Mouse (Mus musculus) liver, postnatal 0 days (tissue): ENCODE data around the gene Golga3. TPM values are rescaled to one million over a fixed set of nuclear protein-coding genes. Genes with fewer than 3 reads are reported as not detected.
A peak's percentile ranks its signal among the peaks of the same experiment; 100 is the strongest.

Source experiments
- ATAC-seq: fragments of 200-750 bp; cut with Nextera tagmentation; 2 replicates; pipeline ENCODE4 v1.8.0; 2017; ENCODE audit warnings: mild to moderate bottlenecking, moderate library complexity
- DNase-seq: peaks from one replicate; pipeline ENCODE4 v3.0.0-alpha.2; 2016
- H3K27ac ChIP-seq: fragments of 300-500 bp; sonication (generic); 2 replicates; pipeline ENCODE4 v1.5.1; 2014; ENCODE audit warnings: antibody characterized with exemption, moderate library complexity, mild to moderate bottlenecking, low read depth
- H3K27me3 ChIP-seq: fragments of 300-500 bp; sonication (generic); 2 replicates; pipeline ENCODE4 v1.6.1; 2014; ENCODE audit warnings: low read length, control low read depth, mixed read lengths; ENCODE audit not compliant: insufficient read depth
- H3K36me3 ChIP-seq: fragments of 300-500 bp; sonication (generic); replicated peaks from 2 replicates; pipeline ENCODE4 v1.6.1; 2014; ENCODE audit warnings: mild to moderate bottlenecking, control low read depth, low read length, moderate library complexity, mixed read lengths; ENCODE audit not compliant: insufficient read depth
- H3K4me1 ChIP-seq: fragments of 300-500 bp; sonication (generic); 2 replicates; pipeline ENCODE4 v1.6.1; 2014; ENCODE audit warnings: antibody characterized with exemption, mild to moderate bottlenecking, control low read depth; ENCODE audit not compliant: insufficient read depth
- H3K4me2 ChIP-seq: fragments of 300-500 bp; sonication (generic); 2 replicates; pipeline ENCODE4 v1.6.1; 2014; ENCODE audit warnings: low read depth, mild to moderate bottlenecking, low read length, moderate library complexity, mixed read lengths
- H3K4me3 ChIP-seq: fragments of 300-500 bp; sonication (generic); 2 replicates; pipeline ENCODE4 v1.5.1; 2014; ENCODE audit warnings: low read depth, low read length
- H3K9ac ChIP-seq: fragments of 300-500 bp; sonication (generic); replicated peaks from 2 replicates; pipeline ENCODE4 v1.6.1; 2014; ENCODE audit warnings: mild to moderate bottlenecking, moderate library complexity
- H3K9me3 ChIP-seq: fragments of 300-500 bp; sonication (generic); 2 replicates; pipeline ENCODE4 v1.6.1; 2016; ENCODE audit warnings: mild to moderate bottlenecking, control low read depth, low read length, mixed read lengths
- CTCF ChIP-seq: sonication (generic); IDR thresholded peaks from 2 replicates; pipeline ENCODE4 v1.5.1; 2016; ENCODE audit warnings: antibody characterized with exemption, low read depth
- EP300 ChIP-seq: IDR thresholded peaks from 2 replicates; pipeline ENCODE4 v1.6.1; 2016; ENCODE audit warnings: antibody characterized with exemption, low read depth, mild to moderate bottlenecking
- WGBS: fragments of 180-500 bp; shearing (Covaris S2); extraction: QIAGEN DNeasy Blood & Tissue Kit; methylation state at CpG from one replicate; pipeline ENCODE4 v1.1.7; 2014; ENCODE audit not compliant: insufficient replicate concordance; 5-methylcytosine and 5-hydroxymethylcytosine counted together
- polyA plus RNA-seq: library from polyadenylated mRNA; unstranded; fragments of >200 nt; fragmentation: Nextera tagmentation; extraction: Ambion mirVana; gene quantifications from 2 replicates; pipeline ENCODE4 v1.2.1, GENCODE M21; 2015

The Golga3 gene
- polyA plus RNA-seq, 1 experiment from 2014 or later, result 4.1 TPM

DNA sequence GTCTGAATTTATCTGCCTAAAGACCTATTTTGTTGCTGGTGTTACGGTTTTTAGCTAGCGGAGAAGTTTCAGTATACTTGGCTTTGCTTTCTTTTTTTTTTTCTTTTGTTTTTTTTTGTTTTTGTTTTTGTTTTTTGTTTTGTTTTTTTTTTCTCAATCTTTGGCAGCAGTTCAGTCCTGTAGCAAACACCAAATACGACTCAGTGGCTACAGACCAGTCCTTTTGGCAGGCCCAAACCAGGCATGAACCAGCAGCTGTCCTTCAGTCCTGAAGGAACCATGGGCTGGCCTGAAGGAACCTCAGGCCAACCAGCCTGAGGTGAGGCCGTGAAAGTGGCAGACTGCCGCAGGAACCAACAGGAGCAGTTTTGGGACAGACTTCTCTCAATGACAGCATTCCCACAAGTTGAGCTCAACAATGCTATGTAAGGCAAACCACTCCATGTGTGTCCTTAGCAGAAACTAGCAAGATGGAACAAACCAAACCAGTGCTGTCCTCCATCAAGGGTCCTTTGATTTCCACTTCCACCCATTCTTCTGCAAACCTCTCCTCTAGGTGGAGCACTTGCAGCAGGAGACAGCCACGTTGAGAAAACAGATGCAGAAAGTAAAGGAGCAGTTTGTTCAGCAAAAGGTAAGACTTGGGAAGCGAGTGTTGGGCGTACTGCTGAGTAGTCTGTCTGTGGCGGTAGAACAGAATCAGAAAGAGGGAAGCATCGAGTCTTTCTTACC, 26.8 kb downstream of the Golga3 start:
- no peaks in the 10 kb centered on the region for H3K4me1 ChIP-seq
- DNase-seq (no peak), ATAC-seq (no peak)
- H3K36me3 ChIP-seq, result peaks cover 75% of the 10 kb centered on the region
- no peak overlapping the region for H3K4me2 ChIP-seq
- no peak overlapping the region for H3K4me3 ChIP-seq
- no peak overlapping the region for H3K9ac ChIP-seq
- H3K9me3 ChIP-seq, result no peaks in the 10 kb centered on the region
- 82% methylated on average over 10 of the region's 10 CpGs for WGBS
- TF ChIP-seq CTCF (peak; percentile 60), EP300 (no peak)
- H3K27ac ChIP-seq, result no peak overlapping the region
- no peaks in the 10 kb centered on the region for H3K27me3 ChIP-seq

DNA sequence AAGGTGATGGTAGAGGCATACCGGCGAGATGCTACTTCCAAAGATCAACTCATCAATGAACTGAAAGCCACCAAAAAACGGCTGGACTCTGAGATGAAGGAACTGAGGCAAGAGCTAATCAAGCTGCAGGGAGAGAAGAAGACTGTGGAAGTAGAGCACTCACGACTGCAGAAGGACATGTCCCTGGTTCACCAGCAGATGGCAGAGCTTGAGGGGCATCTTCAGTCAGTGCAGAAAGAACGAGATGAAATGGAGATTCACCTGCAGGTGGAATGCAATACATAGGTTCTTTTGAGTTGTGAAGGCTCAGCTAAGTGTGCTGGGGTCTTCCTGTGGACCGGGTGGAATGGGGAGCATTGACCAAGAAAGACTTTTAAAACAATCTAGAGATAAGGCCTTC, 28.3 kb downstream of the Golga3 start:
- Histone ChIP-seq H3K4me3 (no peak overlapping the region), H3K9me3 (no peaks in the 10 kb centered on the region), H3K36me3 (peaks cover 88% of the 10 kb centered on the region), H3K9ac (no peak overlapping the region), H3K27ac (no peak overlapping the region), H3K27me3 (no peaks in the 10 kb centered on the region), H3K4me1 (no peaks in the 10 kb centered on the region), H3K4me2 (no peak overlapping the region)
- no peak for DNase-seq
- 68% methylated on average over 6 of the region's 6 CpGs for WGBS
- TF ChIP-seq CTCF (peak; percentile 65), EP300 (no peak)
- ATAC-seq, result no peak

DNA sequence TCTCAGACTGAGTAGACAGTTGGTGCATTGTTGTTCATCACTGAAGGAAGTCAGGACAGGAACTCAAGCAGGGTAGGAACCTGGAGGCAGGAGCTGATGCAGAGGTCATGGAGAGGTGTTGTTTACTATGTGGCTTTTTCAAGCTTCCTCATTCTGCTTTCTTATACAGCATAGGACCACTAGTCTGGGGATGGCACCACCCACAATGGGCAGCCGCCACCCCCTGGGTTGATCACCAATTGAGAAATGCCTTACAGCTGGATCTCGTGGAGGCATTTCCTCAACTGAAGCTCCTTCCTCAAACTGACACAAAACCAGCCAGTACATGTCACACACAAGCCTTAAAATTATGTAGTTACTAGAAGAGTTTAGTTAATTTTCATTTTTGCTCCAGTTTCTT, 34.8 kb downstream of the Golga3 start:
- peak; percentile 40; the same call in 1 of the 2 replicates for ATAC-seq
- WGBS, result 65% methylated on average over 2 of the region's 2 CpGs
- Histone ChIP-seq H3K4me2 (no peak overlapping the region), H3K27me3 (no peaks in the 10 kb centered on the region), H3K27ac (no peak overlapping the region), H3K9ac (no peak overlapping the region), H3K36me3 (peaks cover 86% of the 10 kb centered on the region), H3K9me3 (no peaks in the 10 kb centered on the region), H3K4me1 (no peaks in the 10 kb centered on the region), H3K4me3 (no peak overlapping the region)
- TF ChIP-seq EP300 (no peak), CTCF (no peak)
- peak; percentile 22 for DNase-seq

DNA sequence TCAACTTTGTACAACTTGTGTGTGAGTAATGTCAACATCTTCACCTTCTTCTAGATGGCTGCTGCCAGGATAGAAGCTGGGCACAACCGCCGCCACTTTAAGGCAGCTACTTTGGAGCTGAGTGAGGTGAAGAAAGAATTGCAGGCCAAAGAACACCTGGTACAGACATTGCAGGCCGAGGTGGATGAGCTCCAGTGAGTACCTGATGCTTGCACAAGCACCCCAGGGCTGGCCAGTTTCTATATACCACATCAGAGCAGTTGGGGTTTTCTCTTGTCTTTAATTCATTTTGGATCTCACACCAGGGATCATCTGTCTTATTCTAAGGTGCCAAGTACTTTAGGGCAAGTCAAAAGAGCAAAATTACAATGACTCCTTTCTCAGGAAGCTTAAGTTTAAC, 40.3 kb downstream of the Golga3 start:
- 83% methylated on average over 3 of the region's 3 CpGs for WGBS

DNA sequence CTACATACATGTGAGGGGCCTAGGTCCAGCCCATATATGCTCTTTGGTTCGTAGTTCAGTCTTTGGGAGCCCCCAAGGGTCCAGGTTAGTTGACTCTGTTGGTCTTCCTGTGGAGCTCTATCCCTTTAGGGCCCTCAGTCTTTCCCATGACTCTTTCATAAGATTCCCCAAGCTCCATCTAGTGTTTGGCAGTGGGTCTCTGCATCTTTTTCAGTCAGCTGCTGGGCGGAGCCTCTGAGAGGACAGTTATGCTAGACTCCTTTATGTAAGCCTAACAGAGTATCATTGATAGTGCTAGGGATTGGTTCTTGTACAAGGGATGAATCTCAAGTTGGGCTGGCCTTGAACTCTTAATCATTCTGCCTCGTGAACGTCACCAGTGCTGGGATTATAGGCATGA, 43.8 kb downstream of the Golga3 start:
- no peaks in the 10 kb centered on the region for H3K27me3 ChIP-seq
- no peak overlapping the region for H3K4me3 ChIP-seq
- ATAC-seq (no peak), DNase-seq (no peak)
- TF ChIP-seq CTCF, result no peak
- TF ChIP-seq EP300, result no peak
- 91% methylated on average over 4 of the region's 4 CpGs for WGBS
- H3K4me1 ChIP-seq, result no peaks in the 10 kb centered on the region
- H3K9me3 ChIP-seq, result no peaks in the 10 kb centered on the region
- H3K36me3 ChIP-seq, result peaks cover 62% of the 10 kb centered on the region
- no peak overlapping the region for H3K27ac ChIP-seq
- H3K4me2 ChIP-seq, result no peak overlapping the region
- no peak overlapping the region for H3K9ac ChIP-seq

More for the DNA sequence above, 40.3 kb downstream of the Golga3 start:
- Histone ChIP-seq H3K4me2 (no peak overlapping the region), H3K9me3 (no peaks in the 10 kb centered on the region), H3K4me3 (no peak overlapping the region), H3K4me1 (no peaks in the 10 kb centered on the region), H3K27me3 (no peaks in the 10 kb centered on the region), H3K27ac (no peak overlapping the region), H3K36me3 (peaks cover 73% of the 10 kb centered on the region), H3K9ac (no peak overlapping the region)
- TF ChIP-seq CTCF (no peak), EP300 (no peak)
- DNase-seq (no peak), ATAC-seq (no peak)

DNA sequence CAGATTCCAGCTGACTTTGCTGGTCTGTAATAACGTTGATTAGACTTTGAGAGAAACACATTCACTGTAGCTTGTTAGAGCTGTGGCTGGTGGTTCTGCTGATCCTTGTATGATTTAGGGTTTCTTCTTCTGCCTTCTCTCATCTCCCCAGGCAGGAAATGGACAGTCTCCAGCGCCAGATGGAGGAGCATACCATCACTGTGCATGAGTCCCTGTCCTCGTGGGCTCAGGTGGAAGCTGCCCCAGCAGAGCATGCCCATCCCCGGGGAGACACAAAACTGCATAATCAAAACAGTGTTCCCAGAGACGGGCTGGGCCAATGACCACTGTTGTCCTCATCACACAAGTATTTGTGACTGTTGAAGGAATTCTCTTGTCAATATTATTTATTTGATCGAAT, 46.3 kb downstream of the Golga3 start:
- DNase-seq (no peak), ATAC-seq (no peak)
- H3K4me2 ChIP-seq, result no peak overlapping the region
- WGBS, result 77% methylated on average over 6 of the region's 6 CpGs
- H3K27me3 ChIP-seq, result no peaks in the 10 kb centered on the region
- no peaks in the 10 kb centered on the region for H3K9me3 ChIP-seq
- no peaks in the 10 kb centered on the region for H3K4me1 ChIP-seq
- no peak overlapping the region for H3K27ac ChIP-seq
- TF ChIP-seq EP300 (no peak), CTCF (no peak)
- no peak overlapping the region for H3K4me3 ChIP-seq
- H3K36me3 ChIP-seq, result peaks cover 55% of the 10 kb centered on the region
- H3K9ac ChIP-seq, result no peak overlapping the region

DNA sequence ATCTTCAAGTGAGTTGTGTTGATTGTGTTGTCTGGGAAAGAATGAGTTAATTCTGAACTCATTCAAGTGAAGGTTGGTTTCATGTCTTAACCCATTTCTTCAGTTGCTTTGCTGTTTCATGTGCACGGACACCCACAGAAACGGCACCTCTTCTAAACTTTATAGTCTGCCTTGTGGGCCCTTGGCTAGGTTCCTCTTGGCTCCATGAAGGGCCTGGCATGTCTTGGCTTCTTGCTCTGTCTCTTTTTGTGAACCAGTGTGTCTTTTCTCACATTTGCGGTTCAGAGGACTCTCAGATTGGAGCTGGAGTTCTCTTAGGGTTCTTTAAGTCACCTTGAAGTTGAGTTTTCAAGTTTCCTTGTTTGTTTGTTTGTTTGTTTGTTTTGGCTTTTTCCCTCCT, 48.6 kb downstream of the Golga3 start:
- Histone ChIP-seq H3K27me3 (no peaks in the 10 kb centered on the region), H3K4me1 (peaks cover 3% of the 10 kb centered on the region), H3K9me3 (no peaks in the 10 kb centered on the region), H3K27ac (no peak overlapping the region), H3K4me3 (no peak overlapping the region), H3K9ac (no peak overlapping the region), H3K4me2 (no peak overlapping the region), H3K36me3 (peaks cover 43% of the 10 kb centered on the region)
- no peak for ATAC-seq
- 80% methylated on average over 3 of the region's 3 CpGs for WGBS
- TF ChIP-seq EP300, result no peak
- no peak for DNase-seq
